In the genomic region with DNA sequence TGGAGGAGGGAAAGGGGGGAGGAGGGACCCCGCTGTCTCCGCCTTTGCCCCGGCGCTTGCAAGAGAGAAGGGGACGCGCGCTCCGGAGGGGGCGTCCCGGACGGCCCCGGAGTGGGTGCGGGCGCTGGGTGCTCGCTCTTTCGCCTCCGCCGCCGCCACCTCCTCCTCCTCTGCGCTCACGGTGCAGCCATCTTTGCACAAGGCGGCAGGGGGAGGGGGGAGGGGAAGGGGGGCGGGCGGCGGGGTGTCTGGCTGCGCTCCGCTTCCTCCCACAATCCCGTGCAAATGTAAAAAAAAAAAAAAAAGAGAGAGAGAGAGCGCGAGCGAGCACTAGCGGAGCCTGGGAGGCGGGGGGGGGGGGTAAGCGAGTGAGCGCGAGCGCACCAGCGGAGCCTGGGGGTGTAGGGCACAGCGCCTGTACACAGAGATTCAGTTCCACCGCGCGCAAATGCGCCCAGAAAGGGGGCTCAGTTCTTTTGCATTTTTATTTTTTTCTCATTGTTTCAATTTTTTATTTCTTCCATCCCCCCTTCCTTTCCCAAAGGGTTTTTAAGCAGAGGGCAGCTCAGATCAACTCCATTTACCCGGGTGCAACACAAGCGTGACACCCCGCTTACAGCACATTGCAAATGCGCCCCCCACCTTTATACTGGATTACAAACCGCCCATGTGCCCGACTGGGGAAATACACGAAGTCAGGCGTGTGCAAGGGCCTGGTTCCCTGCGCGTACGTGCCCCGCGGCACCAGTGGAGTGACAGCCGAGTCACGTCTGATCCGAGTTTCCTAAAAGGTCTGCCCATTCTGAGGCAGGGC, we compare ENCODE assay signal across 8 mouse cellular contexts. TPM values are rescaled to one million over a fixed set of nuclear protein-coding genes. Genes with fewer than 3 reads are reported as not detected.
DNase-seq lines count a peak whose midpoint lies in the region; ATAC-seq and TF ChIP-seq lines count a peak whose summit lies in the region.

No protein-coding gene starts in this region.

- H3K27ac ChIP-seq in forebrain, embryonic 14.5 days (ENCODE audit: low read depth, low read length) = peak overlapping the region; percentile 99
- H3K27ac ChIP-seq in layer of hippocampus, adult 2 months = peak overlapping the region; percentile 99
- H3K27ac ChIP-seq in lung, embryonic 15.5 days = peak overlapping the region; percentile 100
- H3K27ac ChIP-seq in olfactory bulb, adult 2 months (ENCODE audit: insufficient read depth, low read depth, low read length) = peak overlapping the region; percentile 95

- peak overlapping the region; percentile 76 for H3K9ac ChIP-seq in forebrain, embryonic 14.5 days (ENCODE audit: low read length)
- peak overlapping the region; percentile 93 for H3K9ac ChIP-seq in lung, embryonic 15.5 days

- TF ChIP-seq POLR2A in olfactory bulb, adult 2 months (IDR thresholded peaks at IDR 0.05; ENCODE audit: insufficient read depth, low read depth, low read length) = peak; percentile 50

- TF ChIP-seq CTCF in E14TG2a.4 (conservative IDR thresholded peaks at IDR 0.05; ENCODE audit: low read length) = no peak
- TF ChIP-seq CTCF in layer of hippocampus, adult 2 months (conservative IDR thresholded peaks at IDR 0.05) = no peak; the same call in 1 of the 2 replicates
- TF ChIP-seq CTCF in olfactory bulb, adult 2 months (IDR thresholded peaks at IDR 0.05; ENCODE audit: insufficient read depth, low read depth, low read length) = no peak

- WGBS in forebrain, embryonic 14.5 days = under 1% methylated on average over 28 of the region's 59 CpGs
- 0% methylated on average over 44 of the region's 59 CpGs for WGBS in lung, embryonic 15.5 days
- WGBS in olfactory bulb, adult 2 months = under 1% methylated on average over 52 of the region's 59 CpGs

- H3K4me1 ChIP-seq in E14TG2a.4 (replicated peaks; ENCODE audit: low read depth, low read length) = peaks cover 69% of the 10 kb centered on the region
- H3K4me1 ChIP-seq in forebrain, embryonic 14.5 days (ENCODE audit: control insufficient read depth, insufficient read depth, low read length) = peaks cover 8% of the 10 kb centered on the region
- peaks cover 17% of the 10 kb centered on the region for H3K4me1 ChIP-seq in lung, embryonic 15.5 days
- H3K4me1 ChIP-seq in olfactory bulb, adult 2 months (ENCODE audit: control insufficient read depth, insufficient read depth, low read length) = peaks cover 29% of the 10 kb centered on the region

- peaks cover 23% of the 10 kb centered on the region for H3K36me3 ChIP-seq in E14TG2a.4 (ENCODE audit: insufficient read depth, low read length)
- H3K36me3 ChIP-seq in forebrain, embryonic 14.5 days (ENCODE audit: control insufficient read depth, insufficient read depth, low read length) = peaks cover 24% of the 10 kb centered on the region
- peaks cover 21% of the 10 kb centered on the region for H3K36me3 ChIP-seq in lung, embryonic 15.5 days

- peak overlapping the region; percentile 92 for H3K4me3 ChIP-seq in E14TG2a.4 (replicated peaks; ENCODE audit: low read length)
- H3K4me3 ChIP-seq in forebrain, embryonic 14.5 days (ENCODE audit: low read depth, low read length) = peak overlapping the region; percentile 78
- peak overlapping the region; percentile 84 for H3K4me3 ChIP-seq in layer of hippocampus, adult 2 months
- peak overlapping the region; percentile 91 for H3K4me3 ChIP-seq in lung, embryonic 15.5 days
- peak overlapping the region; percentile 95 for H3K4me3 ChIP-seq in olfactory bulb, adult 2 months (ENCODE audit: insufficient read depth, low read depth, low read length)

- ATAC-seq in forebrain, embryonic 14.5 days = peak; percentile 60
- peak; percentile 55 for ATAC-seq in lung, embryonic 15.5 days (ENCODE audit: borderline replicate concordance, extremely low read depth, low FRiP score, low TSS enrichment)

- no peaks in the 10 kb centered on the region for H3K27me3 ChIP-seq in E14TG2a.4 (ENCODE audit: insufficient read depth, low read length)
- no peaks in the 10 kb centered on the region for H3K27me3 ChIP-seq in forebrain, embryonic 14.5 days (replicated peaks; ENCODE audit: control insufficient read depth, insufficient read depth, low read length)
- H3K27me3 ChIP-seq in lung, embryonic 15.5 days = no peaks in the 10 kb centered on the region

- peak overlapping the region; percentile 90 for H3K4me2 ChIP-seq in forebrain, embryonic 14.5 days (ENCODE audit: low read length)
- peak overlapping the region; percentile 84 for H3K4me2 ChIP-seq in lung, embryonic 15.5 days

- no peaks in the 10 kb centered on the region for H3K9me3 ChIP-seq in E14TG2a.4 (ENCODE audit: low read length)
- H3K9me3 ChIP-seq in forebrain, embryonic 14.5 days (replicated peaks; ENCODE audit: control insufficient read depth, low read length) = no peaks in the 10 kb centered on the region
- H3K9me3 ChIP-seq in lung, embryonic 15.5 days = no peaks in the 10 kb centered on the region

- intact Hi-C loops in heart, postnatal 25 days (cut with DNase I) = loop anchor here (2.0 kb wide), 1 partner anchor 33 kb away; no protein-coding TSS in a partner anchor

- peak; percentile 78 for DNase-seq in brain, embryonic 18.5 days (ENCODE audit: low read depth, low spot score)
- peak; percentile 92 for DNase-seq in forebrain, embryonic 14.5 days (ENCODE audit: low spot score)
- peak; percentile 74 for DNase-seq in heart, postnatal 25 days (ENCODE audit: low spot score)
- DNase-seq in layer of hippocampus, adult 2 months (ENCODE audit: low spot score in 2 of 2) = peak; percentile 52 to 63
- peak; percentile 79 for DNase-seq in testis, postnatal 14 days (ENCODE audit: low spot score)

RNA-seq across cellular contexts. Expression of a gene that starts 0.6 kb away (rescaled TPM):
- polyA plus RNA-seq in forebrain, embryonic 14.5 days (2014; fragmentation: Nextera tagmentation; extraction: Ambion mirVana) = 13.6 and 16.0 TPM in 2 replicates
- total RNA-seq in heart, postnatal 25 days (2021) = 10 to 100 TPM; 23.2 to 27.7 TPM
- 10 to 100 TPM; 77.6 to 81.4 TPM for total RNA-seq in layer of hippocampus, adult 2 months (2021)
- polyA plus RNA-seq in lung, embryonic 15.5 days (2015; fragmentation: Nextera tagmentation; extraction: Ambion mirVana) = 10.9 and 11.1 TPM in 2 replicates
- polyA plus RNA-seq in olfactory bulb, adult 2 months (2012; ENCODE audit: insufficient read depth, insufficient read length, low replicate concordance, missing spikeins) = not detected in 2 replicates

RNA-seq across cellular contexts. Expression of a gene that starts 8.9 kb away (rescaled TPM):
- polyA plus RNA-seq in forebrain, embryonic 14.5 days (2014; fragmentation: Nextera tagmentation; extraction: Ambion mirVana) = 70.4 and 71.8 TPM in 2 replicates
- total RNA-seq in heart, postnatal 25 days (2021) = 10 to 100 TPM; 25.7 to 27.8 TPM
- total RNA-seq in layer of hippocampus, adult 2 months (2021) = 10 to 100 TPM; 54.2 to 57.7 TPM
- 74.9 and 75.1 TPM in 2 replicates for polyA plus RNA-seq in lung, embryonic 15.5 days (2015; fragmentation: Nextera tagmentation; extraction: Ambion mirVana)
- not detected in 2 replicates for polyA plus RNA-seq in olfactory bulb, adult 2 months (2012; ENCODE audit: insufficient read depth, insufficient read length, low replicate concordance, missing spikeins)

RNA-seq across cellular contexts. Expression of a gene that starts 9.2 kb away (rescaled TPM):
- 12.0 and 13.4 TPM in 2 replicates for polyA plus RNA-seq in forebrain, embryonic 14.5 days (2014; fragmentation: Nextera tagmentation; extraction: Ambion mirVana)
- 1 to 10 TPM; 6.8 to 7.1 TPM for total RNA-seq in heart, postnatal 25 days (2021)
- total RNA-seq in layer of hippocampus, adult 2 months (2021) = 1 to 10 TPM; 5.7 to 8.4 TPM
- polyA plus RNA-seq in lung, embryonic 15.5 days (2015; fragmentation: Nextera tagmentation; extraction: Ambion mirVana) = 23.1 and 24.2 TPM in 2 replicates
- polyA plus RNA-seq in olfactory bulb, adult 2 months (2012; ENCODE audit: insufficient read depth, insufficient read length, low replicate concordance, missing spikeins) = not detected in 2 replicates

RNA-seq across cellular contexts. Expression of a gene that starts 35.6 kb away (rescaled TPM):
- polyA plus RNA-seq in forebrain, embryonic 14.5 days (2014; fragmentation: Nextera tagmentation; extraction: Ambion mirVana) = 11.4 and 14.7 TPM in 2 replicates
- total RNA-seq in heart, postnatal 25 days (2021) = 10 to 100 TPM; 48.9 to 56.6 TPM
- total RNA-seq in layer of hippocampus, adult 2 months (2021) = 10 to 100 TPM; 12.4 to 13.1 TPM
- polyA plus RNA-seq in lung, embryonic 15.5 days (2015; fragmentation: Nextera tagmentation; extraction: Ambion mirVana) = 49.7 and 50.4 TPM in 2 replicates
- not detected in 2 replicates for polyA plus RNA-seq in olfactory bulb, adult 2 months (2012; ENCODE audit: insufficient read depth, insufficient read length, low replicate concordance, missing spikeins)

RNA-seq across cellular contexts. Expression of a gene that starts 37.2 kb away (rescaled TPM):
- polyA plus RNA-seq in forebrain, embryonic 14.5 days (2014; fragmentation: Nextera tagmentation; extraction: Ambion mirVana) = 40.5 and 47.8 TPM in 2 replicates
- 10 to 100 TPM; 45.5 to 49.7 TPM for total RNA-seq in heart, postnatal 25 days (2021)
- total RNA-seq in layer of hippocampus, adult 2 months (2021) = 100 to 1,000 TPM; 166 to 168 TPM
- polyA plus RNA-seq in lung, embryonic 15.5 days (2015; fragmentation: Nextera tagmentation; extraction: Ambion mirVana) = 35.5 and 36.5 TPM in 2 replicates
- not detected in 2 replicates for polyA plus RNA-seq in olfactory bulb, adult 2 months (2012; ENCODE audit: insufficient read depth, insufficient read length, low replicate concordance, missing spikeins)

Comparison
In these comparisons a context has a peak if more than half of its experiments do, and no peak if none do; other contexts are left out.
1. Peak in every context shown above with its lines: DNase-seq, ATAC-seq, H3K4me3 ChIP-seq and H3K27ac ChIP-seq.
2. RNA of a gene that starts 9.2 kb away (polyA plus RNA-seq): 23.1 to 24.2 TPM in lung, embryonic 15.5 days and 12.0 to 13.4 TPM in forebrain, embryonic 14.5 days; not detected in olfactory bulb, adult 2 months; every median in the first group is over 10 times any median in the second.